Mouse (Mus musculus) B cell, adult 62 days (primary cell): ENCODE results near the gene Flt4. TPM values are rescaled to one million over a fixed set of nuclear protein-coding genes. Genes with fewer than 3 reads are reported as not detected.

ENCODE experiments used
- total RNA-seq: library from RNA; stranded (reverse); gene quantifications from 4 replicates; pipeline ENCODE4 v1.2.4, GENCODE M21; 2023

The Flt4 gene
- total RNA-seq: not detected in 4 replicates

GRCm38 (mm10) chr11:49608938-49609867 lies at the start of gene Flt4:
TSS of gene Flt4 (plus strand) at chr11:49609263.

DNA sequence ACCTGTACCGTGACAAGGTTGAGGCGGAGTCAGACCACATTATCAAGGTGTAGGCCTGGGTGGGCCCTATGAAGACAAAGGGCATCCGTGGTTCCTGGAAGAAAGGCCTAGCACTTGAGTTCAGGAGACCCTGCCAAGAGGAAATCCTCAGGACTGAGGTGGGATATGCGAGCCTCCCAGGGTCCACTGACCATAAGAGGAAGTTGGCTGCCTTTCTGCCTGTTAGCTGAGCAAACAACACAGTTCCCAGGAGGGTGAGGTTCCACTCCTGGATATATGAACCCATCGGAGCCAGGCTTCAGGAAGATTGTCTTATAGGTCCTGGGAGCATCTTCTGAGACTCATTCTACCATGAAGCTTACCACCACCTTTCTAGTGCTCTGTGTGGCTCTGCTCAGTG lies 54.2 kb downstream of the Flt4 start, which contains the start of gene Scgb3a1:
Gene Scgb3a1 (plus strand): TSS at position 301 of the 400 bp plus-strand sequence.

Other genes with a start within 250 kb of the Flt4 start
- gene Olfr1389, start 186.2 kb upstream of the Flt4 start, total RNA-seq: not detected in 4 replicates
- 0.24 to 0.70 TPM (median 0.39 TPM) in 4 replicates for gene Olfr1388, start 172.6 kb upstream of the Flt4 start, total RNA-seq
- gene Olfr1387, start 153.9 kb upstream of the Flt4 start, total RNA-seq: not detected in 4 replicates
- gene Olfr1386, start 144.2 kb upstream of the Flt4 start, total RNA-seq: not detected in 4 replicates
- gene Olfr1385, start 120.2 kb upstream of the Flt4 start, total RNA-seq: 0.17 to 0.18 TPM in 2 of 4 replicates, not detected in the others
- gene Olfr1384, start 102.5 kb upstream of the Flt4 start, total RNA-seq: not detected in 4 replicates
- not detected in 4 replicates for gene Olfr1383, start 89.6 kb upstream of the Flt4 start, total RNA-seq
- not detected in 4 replicates for gene Olfr1382, start 81.0 kb upstream of the Flt4 start, total RNA-seq
- not detected in 4 replicates for gene Olfr1381, start 65.8 kb upstream of the Flt4 start, total RNA-seq
- gene Olfr1380, start 52.4 kb upstream of the Flt4 start, total RNA-seq: not detected in 4 replicates
- gene Scgb3a1, start 54.3 kb downstream of the Flt4 start, total RNA-seq: not detected in 4 replicates
- gene Cnot6, start 103.5 kb downstream of the Flt4 start, total RNA-seq: 72.0 to 81.4 TPM (median 77.5 TPM) in 4 replicates
- gene Gfpt2, start 184.9 kb downstream of the Flt4 start, total RNA-seq: 0.21 TPM in 1 of 4 replicates, not detected in the others
- 44.6 to 48.0 TPM (median 45.6 TPM) in 4 replicates for gene Mapk9, start 237.5 kb downstream of the Flt4 start, total RNA-seq